Mouse (Mus musculus) T-helper 2 cell (primary cell): ENCODE measurements around the gene Stxbp5.

Experiments used
- in situ Hi-C: fragments of 300-600 bp; cut with MboI, MseI; formaldehyde crosslinking; loops from one replicate; pipeline ENCODE4 v1.15.1; 2025; ENCODE audit warnings: high pct_unique_total_duplicates

Gene Stxbp5

DNA sequence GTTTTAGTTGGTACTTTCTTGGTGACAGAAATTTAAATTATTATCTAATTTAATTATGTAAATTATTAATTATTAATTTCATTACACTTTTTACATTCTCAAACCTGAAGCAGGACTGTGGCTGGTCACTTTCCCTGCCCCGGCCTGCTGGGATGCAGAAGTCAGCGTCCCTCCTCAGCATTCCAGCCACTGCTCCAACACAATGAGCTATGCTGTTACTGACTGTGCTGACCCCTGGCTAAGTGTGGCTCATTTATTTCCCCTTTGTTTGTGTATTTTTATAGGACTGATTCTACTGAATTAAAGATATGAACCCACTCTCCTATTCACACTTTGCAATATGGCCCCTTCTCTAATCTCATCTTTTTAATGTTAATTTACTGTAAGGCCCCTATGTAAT is 43.0 kb downstream of the Stxbp5 start:
- in situ Hi-C loops = no loop called here

DNA sequence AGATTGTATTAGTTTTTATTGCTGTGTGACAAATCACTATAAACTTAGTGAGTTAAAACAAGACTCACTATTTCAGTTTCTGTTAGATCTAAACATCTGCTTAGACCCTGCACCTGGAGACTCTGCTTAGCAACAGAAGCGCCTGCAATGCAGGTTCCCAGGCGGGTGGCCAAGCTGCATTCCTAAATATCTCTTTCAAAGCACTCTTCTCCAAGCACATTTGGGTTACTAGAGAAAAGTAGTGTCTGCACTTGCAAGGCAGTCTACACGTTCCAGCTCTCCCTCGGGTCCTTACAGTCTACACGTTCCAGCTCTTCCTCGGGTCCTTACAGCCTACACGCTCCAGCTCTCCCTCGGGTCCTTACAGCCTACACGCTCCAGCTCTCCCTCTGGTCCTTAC is 44.1 kb downstream of the Stxbp5 start:
- in situ Hi-C loops = no loop called here

DNA sequence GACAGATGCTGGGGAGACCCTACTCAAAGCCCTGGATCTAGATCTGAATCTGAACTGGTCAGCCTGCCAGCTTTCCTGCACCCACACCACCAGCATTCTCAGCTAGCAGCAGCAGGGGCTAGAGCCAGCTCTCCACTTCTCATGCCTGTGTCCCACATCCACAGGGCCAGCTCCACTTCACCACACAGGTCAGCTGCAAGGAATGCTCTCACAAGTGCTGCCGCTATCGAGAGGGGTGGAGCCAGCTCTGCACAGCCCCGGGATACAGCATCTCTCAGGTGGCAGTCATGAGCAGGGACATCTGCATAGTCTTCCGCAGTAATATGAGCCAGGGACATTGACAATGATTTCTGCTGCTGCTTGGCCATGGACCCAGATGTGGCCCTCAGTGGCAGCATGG is 54.5 kb downstream of the Stxbp5 start:
- in situ Hi-C loops = no loop called here

DNA sequence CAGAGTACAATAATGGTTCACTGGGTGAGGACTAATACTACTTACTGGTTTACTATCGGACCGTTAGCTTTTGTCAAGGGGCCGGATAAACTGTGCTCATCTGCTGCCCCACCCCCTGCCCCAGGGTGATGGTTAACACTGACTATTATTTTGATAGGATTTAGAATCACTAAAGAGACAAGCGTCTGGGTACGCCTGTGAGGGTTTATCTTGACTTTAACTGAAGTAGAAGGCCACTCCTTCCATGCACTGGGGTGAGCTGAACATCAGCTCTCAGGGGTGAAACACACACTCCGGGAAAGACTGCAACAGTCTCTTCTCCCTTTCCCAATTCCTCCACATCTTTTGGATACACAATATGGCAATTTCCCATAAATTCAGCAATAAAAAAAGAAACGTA is 61.5 kb downstream of the Stxbp5 start:
- in situ Hi-C loops = no loop called here

DNA sequence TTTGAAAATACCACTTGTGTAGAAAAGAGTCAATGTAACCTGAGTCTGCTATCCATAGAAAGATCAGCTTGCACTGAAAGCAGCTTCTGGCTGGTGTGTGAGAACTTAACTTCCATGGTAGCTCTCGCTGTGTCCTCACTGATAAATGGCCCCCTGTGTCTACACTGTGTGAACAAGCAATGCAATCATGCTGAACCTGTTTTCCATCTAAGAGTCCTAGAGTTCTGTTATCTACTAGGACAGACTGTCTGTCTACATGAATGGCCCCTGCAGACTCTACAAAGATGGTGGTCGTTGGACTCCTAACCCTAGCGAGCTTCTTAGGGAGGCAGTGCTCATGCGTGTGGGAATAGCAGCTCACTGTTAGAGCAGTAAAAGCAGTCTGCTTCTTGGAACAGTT is 65.9 kb downstream of the Stxbp5 start:
- in situ Hi-C loops = no loop called here

DNA sequence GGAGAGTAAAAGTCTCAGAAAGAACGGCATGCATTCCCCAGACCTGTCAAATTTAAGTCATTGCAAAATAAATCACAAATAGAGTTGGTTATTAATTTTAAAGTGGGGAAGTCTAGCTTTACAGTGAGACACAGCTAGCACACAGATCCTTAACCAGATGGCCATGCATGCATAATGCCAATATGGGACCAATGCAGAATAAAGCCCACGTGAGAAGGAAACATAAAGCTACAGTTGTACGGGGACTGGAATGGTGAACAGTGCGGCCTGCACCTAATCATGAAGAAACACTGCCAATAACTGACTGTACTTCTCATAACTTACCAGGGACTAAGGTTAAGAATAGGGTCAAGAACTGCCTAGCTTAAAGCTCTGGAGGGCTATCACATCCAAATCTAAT is 67.9 kb downstream of the Stxbp5 start:
- in situ Hi-C loops = no loop called here

DNA sequence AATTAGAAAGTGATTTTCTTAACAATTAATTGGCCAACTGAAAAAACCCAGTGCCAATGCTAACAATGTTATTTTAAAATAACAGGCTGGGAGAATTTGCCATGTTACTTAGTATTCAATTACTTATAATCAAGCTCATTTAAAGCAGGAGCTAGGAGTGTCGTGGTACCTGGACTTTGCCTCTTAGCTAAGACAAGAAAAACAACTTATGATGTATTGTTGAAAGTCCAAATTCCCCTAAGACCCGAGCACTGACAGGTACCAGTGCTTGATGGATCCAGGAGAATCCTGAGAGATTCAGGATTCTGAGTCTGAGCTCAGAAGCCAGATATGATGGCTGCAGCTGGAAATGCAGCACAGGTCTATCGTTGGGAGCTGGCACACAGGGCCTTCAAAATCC is 71.1 kb downstream of the Stxbp5 start:
- in situ Hi-C loops = no loop called here

DNA sequence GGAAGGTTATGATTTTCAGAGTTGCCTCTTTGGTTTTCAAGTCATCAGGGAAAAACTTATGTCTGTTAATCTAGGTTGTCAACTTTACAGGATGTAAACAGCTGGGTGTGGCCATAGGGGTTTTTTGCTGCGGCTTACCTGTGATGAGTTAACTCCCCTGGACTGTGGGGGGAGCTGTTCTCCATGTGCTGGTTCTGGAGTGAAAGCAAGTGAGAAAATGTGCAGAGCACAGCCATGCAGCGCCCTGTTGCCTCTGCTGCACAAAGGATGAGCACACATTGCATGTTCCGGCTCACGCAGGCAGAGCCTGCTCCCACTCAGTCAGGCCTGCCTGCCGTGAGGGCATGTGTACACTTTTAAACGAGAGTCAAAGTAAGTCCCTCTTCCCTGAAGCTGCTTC is 79.6 kb downstream of the Stxbp5 start:
- in situ Hi-C loops = no loop called here

DNA sequence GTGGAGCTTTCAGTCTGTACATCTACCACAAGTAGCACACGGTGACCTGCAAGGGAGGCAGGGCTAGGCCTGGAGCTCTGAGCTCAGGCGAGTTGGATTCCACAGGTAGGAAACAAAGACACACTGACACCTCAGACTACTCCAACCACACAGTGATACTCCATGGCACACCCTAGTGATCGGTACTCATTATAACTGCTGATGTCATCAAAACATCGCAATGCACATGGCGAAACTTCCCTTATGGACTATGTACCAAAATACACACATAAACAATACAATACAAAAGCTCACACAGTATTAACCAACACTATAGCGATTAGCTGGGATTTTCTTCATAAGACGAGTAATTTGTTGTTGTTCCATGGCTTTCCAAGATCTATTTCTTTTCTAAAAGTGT is 82.3 kb downstream of the Stxbp5 start:
- in situ Hi-C loops = loop anchor here (10.0 kb wide), 1 partner anchor 506 kb away; no protein-coding TSS in a partner anchor

DNA sequence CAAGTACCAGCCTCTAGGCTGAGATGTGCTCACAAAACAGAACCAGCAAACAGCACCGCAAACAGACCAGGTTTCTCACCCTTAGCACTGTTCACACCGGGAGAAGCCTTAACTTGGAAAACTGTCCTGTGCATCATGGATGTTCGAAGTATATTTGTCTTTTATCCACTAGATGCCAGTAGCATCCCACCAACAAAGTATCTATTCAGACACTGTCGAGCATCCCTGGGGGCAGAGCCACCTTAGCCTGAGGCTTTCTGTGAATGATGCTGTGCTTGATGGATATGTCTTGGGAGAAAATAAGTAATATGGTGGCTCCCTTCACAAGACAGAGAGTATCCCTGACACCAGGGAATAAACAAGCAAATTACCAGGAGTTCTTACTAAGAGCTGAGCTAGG is 87.0 kb downstream of the Stxbp5 start:
- in situ Hi-C loops = loop anchor here (10.0 kb wide), 1 partner anchor 511 kb away; no protein-coding TSS in a partner anchor

DNA sequence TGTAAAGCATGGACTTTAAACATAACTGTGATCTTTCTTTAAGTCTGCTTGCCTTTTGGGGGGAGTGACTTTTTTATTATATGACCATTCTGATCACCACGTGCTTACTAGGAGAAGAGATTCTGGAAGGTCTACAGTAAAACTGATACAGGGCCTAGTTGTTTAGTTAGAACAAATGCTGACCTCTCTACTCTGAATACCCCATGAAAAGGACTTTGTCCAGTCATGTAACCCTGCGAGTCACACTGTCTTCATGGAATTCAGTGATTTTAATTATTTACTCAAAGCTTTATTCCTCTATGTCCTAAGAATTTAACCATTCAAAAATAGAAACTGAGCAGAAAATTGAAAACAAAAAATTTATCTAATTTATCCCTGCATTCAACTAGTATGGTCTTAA is 93.3 kb downstream of the Stxbp5 start:
- in situ Hi-C loops = no loop called here

DNA sequence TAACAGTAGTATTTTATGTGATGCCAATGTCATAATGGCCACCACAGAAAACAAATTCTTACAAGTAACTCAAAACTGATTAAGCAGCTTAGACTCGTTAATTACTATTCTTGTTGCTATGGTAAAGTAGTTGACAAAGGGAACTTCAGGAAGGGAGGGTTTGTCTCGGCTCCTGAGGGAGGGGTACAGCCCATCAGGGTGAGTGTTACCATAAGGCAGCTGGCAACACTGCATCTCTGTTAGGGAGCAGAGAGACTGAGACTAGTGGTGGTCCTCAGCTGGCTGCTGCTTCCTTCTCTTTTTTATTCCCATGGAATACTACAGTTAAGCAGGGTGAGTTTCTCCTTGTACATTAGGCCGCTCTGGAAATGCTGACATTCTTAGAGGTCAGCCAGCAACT is 95.5 kb downstream of the Stxbp5 start:
- in situ Hi-C loops = no loop called here

DNA sequence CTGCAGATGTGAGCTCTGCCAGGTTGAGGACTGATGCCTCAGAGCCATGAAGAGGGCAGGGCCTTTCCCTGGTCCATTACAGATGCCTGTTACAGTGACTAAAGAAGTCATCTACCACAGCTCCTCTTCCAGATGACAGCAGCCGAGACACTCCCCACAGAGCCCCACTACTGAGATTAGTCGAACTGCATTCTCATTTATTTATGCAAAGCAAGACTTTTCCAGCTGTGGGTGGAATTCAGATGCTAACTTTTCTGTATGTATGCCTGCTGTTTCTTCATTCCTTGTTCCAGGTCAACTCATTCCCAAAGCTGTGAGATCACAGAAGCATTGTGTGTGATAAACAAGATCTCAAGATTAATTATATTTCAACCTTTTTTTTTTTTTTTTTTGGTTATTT is 97.8 kb downstream of the Stxbp5 start:
- in situ Hi-C loops = no loop called here

DNA sequence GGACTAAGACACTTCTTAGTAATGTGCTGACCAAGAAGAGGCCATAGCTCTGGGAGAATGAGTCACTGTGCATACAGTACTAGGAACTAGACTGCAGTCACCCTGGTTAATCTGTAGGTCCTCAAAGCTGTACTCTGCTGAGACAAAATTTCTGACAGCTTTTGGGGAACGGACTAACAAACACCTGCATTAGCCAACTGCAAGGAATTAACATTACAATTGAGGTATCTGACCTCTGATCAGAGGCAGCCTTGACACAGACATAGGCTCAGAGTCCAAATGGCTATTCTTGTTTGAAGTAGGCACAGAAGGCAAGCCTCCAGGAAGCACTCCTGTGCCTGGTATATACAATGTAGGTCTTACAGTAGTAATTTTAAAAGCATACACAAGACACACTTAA is 99.3 kb downstream of the Stxbp5 start:
- in situ Hi-C loops = no loop called here

DNA sequence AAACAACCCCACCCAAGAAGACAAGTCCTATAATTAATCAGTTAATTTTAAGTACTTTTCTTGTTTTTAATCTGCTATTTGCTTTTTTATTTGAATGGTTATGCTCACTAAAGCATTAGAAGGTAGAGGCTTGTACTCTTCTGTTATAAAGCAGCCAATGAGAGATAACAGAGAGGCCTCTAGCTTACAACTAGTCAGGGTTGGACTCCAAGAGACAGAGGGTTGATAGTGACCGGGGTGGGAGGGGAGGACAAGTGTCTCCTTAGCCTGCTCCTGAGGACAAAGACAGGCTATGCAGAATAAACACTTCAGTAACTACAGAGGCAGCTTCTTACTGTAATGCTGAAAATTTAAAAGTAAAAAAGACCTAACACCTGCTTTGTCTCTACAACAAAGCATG is 101.8 kb downstream of the Stxbp5 start:
- in situ Hi-C loops = loop anchor here (10.0 kb wide), 1 partner anchor 756 kb away; the partner anchor contains the start of gene Rab32

DNA sequence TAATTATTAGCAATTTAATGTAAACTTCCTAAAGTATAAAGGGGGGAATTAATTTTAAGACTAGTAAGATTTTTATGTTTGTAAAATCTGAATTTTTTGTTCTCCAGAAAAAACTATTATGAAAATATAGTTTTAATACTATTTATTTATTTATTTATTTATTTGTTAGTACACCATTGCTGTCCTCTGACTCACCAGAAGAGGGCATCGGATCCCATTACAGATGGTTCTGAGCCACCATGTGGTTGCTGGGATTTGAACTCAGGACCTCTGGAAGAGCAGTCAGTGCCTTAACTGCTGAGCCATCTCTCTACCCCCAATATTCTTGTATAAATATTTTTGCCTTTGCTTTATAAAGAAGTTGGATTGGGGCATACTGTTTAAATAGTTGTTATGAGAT is 104.5 kb downstream of the Stxbp5 start:
- in situ Hi-C loops = loop anchor here (10.0 kb wide), 1 partner anchor 758 kb away; the partner anchor contains the start of gene Rab32

DNA sequence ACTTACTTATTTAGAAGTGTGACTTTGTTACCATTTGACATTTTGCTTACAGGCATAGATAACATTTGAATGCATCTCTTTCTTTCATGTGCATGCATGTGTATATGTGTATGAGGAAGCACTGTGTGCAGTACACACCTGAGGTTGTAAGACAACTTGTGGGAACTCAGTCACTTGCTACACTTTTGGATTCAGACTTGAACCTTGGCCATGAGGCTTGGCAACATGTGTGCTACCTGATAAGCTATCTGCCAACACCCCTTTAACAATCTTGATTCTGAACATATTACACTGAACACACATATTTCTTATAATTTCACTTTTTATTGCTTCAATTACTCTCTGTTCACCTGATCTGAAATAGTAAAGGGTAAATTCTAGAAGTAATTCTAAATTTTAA is 106.5 kb downstream of the Stxbp5 start:
- in situ Hi-C loops = loop anchor here (10.0 kb wide), 1 partner anchor 760 kb away; the partner anchor contains the start of gene Rab32

DNA sequence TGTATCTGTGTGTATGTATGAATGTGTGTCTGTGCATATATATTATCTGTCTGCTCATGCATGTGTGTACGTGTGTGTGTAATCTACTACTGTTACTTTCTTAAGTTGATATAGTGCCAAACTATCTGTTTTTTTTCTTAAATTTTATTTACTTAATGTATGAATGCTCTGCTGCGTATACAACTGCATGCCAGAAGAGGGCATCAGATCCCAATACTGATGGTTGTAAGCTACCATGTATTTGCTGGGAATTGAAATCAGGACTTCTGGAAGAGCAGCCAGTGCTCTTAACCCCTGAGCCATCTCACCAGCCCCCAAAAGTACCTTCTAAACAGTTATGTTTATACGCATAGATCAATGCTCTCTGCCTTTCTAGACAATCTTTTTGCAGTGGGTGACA is 109.9 kb downstream of the Stxbp5 start:
- in situ Hi-C loops = loop anchor here (10.0 kb wide), 1 partner anchor 764 kb away; the partner anchor contains the start of gene Rab32

DNA sequence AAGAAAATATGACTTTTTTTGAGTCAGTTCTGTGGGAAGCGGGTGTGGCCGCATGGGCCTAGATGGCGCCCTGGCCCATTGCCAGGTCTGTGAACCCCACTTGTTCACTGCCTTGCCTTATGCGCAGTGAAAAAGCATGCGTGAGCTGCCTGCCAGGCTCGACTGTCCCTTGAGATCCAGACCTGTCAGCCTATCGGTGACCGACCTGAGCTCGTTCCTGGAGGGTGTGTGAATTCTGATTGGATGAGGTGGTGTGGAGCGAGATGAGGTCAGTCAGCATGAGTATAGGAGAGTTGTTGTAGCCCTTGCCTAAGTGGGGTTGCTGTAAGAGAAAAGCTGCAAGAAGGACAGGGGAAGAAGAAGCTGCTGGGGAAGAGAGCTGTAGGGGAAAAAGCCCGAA is 114.4 kb downstream of the Stxbp5 start:
- in situ Hi-C loops = no loop called here

DNA sequence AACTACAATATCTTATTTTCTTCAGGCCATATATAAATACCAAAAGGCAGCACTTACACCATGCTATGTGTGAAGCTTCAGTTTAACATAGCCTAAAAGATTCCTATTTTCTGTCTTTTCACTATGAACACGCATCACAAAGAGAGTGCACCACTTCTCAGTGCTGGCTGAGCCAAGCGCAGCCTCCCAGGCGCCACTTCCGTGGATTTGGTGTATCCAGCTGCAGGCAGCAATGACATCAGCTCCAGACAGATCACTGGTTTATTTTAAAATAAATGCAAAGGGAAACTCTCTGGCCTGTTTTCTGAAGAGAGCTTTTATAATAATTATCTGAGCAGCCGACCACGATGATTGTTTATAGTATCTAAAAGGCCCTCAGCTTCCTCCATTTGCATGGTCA is 115.2 kb downstream of the Stxbp5 start:
- in situ Hi-C loops = no loop called here

DNA sequence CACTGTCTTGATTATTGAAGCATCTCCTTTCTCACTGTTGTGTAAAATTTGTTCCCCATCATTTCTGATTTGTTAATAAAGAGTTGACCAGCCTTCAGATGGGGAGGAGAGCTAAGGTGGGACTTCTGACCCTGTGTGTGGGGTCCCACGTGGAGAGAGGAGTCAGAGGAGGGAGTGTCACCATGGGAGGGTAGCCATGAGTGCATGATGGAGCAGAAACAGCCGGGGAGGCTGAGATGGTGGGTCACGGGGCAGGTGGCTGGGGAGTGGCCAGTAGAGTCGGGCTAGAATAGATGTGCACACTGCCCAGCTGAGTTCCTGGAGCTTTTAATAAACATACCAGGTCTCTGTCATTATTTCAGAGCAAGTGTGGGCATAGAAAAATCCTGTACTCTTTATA is 121.0 kb downstream of the Stxbp5 start:
- in situ Hi-C loops = no loop called here

DNA sequence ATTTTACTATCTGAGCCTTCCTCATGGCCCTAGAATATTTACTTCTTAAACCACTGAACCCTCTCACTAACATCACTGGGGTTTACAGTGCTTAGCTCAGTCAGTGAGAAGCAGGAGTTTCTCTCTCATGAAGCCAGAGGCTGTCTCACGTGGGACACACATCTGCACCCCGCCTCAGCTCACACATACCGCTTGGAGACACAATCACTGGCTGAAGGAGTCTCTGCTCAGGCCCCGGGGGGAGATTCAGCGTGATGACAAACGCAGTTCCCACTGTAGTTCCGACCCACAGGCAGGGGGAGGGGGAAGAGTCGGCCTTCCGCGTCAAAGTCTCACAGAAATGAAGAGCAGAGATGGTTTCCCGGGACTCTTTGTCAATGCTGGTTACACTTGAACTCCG is 130.6 kb downstream of the Stxbp5 start:
- in situ Hi-C loops = no loop called here

DNA sequence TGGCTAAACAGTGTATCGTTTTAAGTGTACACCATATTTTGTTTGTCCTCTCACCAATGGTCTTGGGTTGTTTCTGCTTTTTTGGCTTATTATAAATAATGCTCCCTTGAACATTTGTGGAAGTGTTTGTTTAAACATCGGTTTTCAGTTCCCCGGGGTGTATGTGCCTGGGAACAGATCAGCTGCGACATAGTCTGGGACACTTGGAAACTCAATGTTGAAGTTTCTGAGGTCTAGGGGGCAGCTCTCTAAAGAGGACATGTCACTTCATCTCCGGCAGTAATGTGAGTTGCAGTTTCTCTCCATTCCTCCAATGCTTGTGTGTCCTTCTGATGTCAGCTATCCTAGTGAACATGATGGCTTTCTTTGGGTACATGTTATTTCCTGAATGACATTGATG is 137.0 kb downstream of the Stxbp5 start:
- in situ Hi-C loops = no loop called here

DNA sequence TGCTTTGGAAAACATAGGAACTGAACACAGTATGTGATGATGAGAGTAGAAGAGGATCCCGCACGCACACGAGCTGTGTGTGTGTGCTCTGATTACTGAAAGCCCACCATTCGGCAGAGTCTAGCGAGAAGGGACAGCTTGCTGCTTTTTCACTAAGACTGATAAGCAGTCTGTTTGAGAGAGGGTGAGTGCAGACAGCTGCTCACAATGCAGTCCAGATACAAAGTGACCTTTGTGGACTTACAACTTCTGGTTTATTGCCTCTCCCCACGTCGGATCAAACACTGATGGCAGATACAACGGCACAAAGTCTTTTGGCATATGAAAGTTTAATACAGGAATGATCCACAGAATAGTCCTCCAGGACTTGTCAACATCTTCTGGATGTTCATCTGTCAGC is 140.6 kb downstream of the Stxbp5 start:
- in situ Hi-C loops = no loop called here
